Mouse (Mus musculus): ENCODE results near the gene Tbc1d13.

The Tbc1d13 gene

DNA sequence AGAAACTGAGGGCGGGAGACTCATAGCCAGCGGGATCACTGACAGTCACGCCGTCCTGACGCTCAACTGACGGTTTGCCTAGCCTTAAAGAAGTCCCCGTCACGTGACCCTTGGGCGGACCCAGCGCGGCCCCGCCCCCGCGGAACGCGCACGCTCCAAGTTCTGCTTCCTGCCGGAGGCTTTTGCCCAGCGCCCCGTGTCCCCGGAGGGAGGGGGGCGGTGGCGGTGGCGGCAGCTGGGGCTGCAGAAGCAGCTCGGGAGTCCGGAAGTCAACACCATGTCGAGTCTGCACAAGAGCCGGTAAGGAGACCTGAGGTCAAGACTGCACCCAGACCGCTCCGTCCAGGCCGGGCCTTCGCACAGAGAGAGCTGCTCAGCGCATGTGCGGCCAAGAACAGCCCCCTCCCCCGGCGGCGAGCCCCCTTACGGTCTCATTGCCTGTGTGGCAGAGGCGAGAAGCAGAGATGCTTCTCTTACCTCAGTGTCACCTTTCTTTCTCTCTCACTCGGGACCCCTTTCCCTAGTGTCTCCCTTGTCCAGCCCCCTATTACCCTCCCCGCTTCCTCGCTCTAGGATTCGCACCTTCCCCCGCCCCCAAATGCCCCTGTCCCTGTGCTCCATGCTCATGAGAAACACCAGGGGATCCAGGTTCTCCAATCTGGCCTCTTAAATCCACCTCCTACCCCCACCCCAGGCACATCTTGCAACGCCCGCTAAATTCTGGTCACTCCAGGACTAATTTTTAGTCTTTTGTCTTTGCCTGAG, at the start of gene Tbc1d13:
Gene Tbc1d13 (plus strand): TSS at position 134 of the 765 bp plus-strand sequence.
- peak; percentile 95 for DNase-seq (ENCODE audit: low read depth)

DNA sequence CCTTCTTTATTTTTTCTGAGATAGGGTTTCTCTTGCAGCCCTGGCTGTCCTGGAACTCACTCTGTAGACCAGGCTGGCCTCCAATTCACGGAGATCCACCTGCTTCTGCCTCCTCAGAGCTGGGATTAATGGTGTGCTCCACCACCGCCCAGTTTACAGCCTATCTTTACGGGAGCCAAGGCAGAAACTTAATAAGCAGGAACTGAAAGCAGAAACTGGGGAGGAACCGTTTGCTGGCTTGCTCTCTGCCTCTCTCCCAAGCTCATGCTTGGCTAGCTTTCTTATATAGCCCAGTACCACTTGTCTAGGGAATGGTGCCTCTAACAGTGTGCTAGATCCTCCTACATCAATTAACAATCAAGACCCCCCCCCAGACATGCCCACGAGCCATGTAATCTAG, 49.4 kb upstream of the Tbc1d13 start:
- DNase-seq (ENCODE audit: low read depth): no peak

DNA sequence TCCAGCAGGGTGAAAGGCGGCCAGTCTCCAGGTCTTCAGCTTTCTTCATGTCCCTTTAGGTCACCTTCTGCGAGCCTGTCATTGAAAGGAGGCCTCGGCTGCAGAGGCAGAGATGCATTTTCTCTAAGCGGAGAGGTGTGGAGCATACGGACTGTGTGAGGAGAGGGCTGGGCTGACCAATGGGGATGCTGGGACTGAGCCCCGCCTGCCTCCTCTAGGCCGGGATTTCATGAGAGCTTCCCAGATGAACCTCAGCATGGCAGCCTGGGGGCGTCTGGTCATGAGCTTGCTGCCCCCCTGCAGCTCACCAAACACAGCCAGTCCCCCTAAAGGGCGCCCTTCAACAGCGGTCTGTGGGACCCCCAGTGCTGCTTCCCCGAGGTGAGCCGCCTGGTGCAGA, 48.9 kb upstream of the Tbc1d13 start:
- DNase-seq (ENCODE audit: low read depth): no peak

DNA sequence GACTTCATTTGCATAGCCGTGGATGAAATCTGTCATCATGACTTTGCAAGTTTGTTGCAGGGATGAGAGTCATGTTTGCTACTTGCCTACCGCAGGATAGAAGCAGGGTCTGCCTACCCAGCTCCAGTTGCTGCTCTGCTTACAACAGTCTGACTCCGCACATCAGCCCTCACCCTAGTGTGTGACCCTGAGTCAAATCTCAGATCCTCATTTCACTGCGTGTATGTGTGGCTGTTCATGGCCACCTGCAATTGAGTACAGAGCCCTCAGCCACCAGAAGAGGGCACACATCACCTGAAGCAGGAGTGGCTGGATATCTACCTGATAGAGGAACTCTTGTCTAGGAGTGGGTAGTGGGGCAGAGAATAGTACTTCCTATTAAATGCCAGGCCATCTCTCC, 46.2 kb upstream of the Tbc1d13 start:
- no peak for DNase-seq (ENCODE audit: low read depth)

DNA sequence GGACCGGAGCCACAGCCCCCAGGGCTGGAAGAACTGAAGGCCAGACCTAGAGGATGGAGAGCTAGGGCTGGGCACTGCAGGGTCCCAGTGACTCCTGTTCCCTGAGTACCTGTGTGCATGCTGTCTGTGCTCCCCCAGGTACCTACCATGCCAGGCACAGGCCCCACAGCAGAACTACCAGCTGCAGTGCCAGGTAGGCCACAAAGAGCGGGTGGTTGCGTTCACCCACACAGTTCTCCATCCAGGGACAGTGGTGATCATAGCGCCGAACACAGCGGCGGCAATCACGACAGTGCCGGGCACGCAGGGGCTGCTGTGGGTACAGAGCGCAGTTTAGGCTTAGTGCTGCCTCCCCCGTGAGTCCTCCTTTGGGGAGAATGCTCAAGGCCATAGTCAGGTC, 42.0 kb upstream of the Tbc1d13 start:
- DNase-seq (ENCODE audit: low read depth): no peak

DNA sequence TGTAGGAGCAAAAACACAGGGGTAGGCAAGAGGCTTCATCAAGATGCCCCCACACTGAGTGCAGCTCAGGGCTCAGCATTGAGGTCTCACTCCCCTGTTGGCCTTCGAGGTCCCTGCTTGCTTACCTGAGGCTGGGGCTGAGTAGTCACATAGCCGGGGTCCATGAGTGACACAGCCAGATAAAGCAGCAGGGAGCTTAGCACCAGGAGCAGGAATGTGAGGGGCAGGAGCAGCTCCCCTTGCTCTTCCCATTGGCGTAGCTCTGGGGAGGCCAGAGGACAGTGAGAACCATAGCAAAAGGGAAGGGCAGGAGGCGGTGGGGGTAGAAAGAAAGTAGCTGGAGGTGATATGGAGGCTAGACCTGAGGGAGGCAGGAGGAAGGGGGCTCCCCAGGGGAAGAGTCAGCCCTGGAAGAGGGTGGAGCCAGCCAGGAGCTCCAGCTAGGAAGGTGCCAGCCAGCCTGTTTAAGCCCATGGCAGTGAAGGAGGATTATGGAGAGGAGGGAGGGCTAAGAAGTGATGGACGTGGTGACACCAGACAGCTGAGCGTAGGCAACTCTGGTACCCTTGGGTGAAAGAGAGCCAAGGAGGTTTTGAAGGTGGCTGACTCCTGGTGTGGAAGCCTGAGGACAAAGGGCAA, 41.1 kb upstream of the Tbc1d13 start:
- DNase-seq (ENCODE audit: low read depth): no peak

DNA sequence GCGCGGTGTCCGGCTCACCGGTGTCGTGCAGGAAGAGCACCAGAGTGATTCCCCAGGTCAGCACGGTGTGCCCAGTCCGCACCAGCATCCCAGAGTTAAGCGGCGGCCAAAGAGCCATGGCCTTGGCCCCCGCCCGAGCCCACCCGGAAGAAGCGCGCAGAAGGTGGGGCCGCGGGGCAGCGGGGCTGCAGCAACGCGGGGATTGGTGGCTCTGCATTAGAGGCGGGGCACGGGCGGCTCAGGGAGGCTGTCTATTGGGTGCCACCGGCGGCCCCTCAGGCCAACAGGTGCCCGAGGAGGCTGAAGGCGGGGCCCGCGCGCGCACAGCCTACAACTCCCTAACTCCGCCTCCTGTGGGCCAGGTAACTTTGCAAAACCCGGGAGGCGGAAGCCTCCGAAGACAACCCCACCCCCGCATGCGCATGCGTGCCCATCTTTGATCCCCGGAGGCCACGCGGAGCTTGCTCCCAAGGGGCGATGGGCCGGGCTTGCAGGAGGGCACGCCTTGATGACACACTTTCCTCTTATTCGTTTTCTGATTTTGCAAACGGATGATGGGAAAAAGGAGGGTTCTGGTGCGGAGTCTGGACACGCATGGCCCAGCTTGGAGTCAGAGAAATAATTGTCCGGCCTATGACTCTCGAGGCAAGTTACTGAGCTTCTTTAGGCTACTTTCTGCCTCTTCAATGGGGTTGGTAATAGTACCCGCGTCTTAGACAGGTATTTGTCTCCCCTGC, 39.9 kb upstream of the Tbc1d13 start, which contains the start of gene Zdhhc12:
Gene Zdhhc12 (minus strand): TSS at position 178 of the 737 bp plus-strand sequence.
- peak; percentile 99 for DNase-seq (ENCODE audit: low read depth)

DNA sequence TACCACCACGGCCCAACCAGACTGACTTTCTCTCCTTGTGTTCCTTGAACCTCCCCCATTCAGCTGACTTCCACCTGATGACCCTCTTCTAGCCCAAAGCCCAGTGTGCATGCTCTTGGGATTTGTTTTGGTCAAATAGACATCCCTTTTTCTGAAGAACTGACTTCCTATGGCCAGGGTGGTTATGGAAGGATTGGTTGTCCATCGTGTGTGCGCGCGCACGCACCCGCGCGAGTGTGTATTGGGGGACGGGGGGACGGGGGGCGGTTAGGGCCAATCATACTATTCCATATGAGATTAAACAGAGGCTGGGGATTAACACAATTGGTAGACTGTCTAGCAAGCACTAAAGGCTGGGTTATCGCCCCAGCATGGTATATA, 39.3 kb upstream of the Tbc1d13 start:
- DNase-seq (ENCODE audit: low read depth): no peak

DNA sequence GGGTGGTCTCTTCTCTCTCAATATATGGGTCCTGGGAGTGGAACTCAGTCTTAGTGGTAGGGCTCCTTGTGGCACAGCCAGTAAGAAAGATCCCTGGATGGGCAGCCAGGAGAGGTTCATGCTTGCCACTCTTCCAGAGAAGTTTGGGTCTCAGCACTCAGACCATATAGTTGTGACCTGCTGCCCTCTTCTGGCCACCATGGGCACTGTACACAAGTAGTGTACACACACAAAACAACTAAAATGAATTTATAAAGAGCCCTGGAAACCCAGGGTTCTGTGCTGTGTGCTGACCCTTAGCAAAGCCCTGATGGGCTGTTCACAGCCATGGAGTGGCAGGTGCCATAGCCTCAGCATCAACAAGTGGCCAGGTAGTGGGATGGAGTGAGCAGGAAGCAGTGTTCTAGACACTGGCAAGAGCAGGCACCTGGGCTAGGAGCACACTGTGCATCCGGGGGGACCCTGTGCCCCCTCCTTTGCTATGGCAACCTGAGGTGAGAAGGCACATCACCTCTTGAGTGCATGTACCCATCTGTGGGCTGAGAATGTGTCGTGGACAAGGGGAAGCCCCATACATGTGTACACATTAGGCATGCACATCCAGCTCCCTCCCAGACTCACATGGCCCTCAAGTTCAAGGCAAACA, 37.5 kb upstream of the Tbc1d13 start:
- peak; percentile 50 for DNase-seq (ENCODE audit: low read depth)

DNA sequence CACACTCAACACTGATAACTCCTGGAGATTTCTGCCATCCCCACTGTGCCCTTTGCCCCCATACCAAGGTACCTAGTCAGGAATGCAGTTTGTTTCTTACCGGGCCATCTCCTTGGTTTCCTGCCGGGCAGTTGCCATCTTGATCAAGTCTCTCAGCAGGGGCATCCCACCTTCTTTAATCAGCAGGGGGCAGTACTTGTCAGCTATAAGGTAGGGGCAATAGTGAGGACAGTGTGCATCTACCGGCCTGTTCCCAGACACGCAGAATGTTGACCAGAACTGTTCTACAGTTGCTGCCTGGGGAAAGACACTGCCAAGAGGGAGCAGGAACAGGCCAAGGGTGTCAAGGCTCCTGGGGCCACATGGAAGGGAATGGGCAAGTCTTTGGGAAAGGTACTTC, 33.3 kb upstream of the Tbc1d13 start:
- no peak for DNase-seq (ENCODE audit: low read depth)

DNA sequence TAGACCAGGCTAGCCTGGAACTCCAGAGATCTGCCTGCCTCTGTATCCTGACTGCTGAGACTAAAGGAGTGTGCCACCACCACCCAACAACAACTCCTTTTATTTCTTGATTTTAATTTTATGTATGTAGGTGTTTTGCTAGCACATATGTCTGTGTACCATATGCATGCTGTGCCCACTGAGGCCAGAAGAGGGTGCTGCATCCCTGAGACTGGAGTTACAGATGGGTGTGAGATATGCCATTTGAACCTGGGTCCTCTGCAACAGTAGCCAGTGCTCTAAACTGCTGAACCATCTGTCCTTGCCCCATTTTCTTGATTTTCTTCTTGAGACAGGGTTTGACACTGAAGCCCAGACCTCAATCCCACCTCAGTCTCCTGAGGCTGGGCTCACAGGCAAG, 27.2 kb upstream of the Tbc1d13 start:
- DNase-seq (ENCODE audit: low read depth): peak; percentile 65

DNA sequence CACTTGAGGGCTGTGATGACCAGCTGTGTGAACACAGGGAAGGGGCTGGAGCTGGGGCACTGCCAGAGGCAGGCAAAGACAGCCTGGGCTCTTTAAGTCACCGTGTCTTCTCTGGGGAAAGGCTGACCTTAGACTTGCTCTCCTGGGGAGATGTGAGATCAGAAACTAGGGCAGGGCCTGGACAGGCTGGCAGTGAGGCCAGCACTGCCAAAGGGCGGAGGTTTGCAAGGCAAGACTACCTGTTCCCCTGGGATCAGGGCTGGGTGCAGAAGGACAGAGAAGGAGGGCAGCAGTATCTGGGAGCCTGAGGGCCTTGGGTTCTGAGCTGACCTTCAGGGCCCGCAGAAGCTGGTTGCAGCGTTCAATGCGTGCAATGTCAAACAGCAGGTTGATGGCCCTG, 25.9 kb upstream of the Tbc1d13 start:
- no peak for DNase-seq (ENCODE audit: low read depth)

DNA sequence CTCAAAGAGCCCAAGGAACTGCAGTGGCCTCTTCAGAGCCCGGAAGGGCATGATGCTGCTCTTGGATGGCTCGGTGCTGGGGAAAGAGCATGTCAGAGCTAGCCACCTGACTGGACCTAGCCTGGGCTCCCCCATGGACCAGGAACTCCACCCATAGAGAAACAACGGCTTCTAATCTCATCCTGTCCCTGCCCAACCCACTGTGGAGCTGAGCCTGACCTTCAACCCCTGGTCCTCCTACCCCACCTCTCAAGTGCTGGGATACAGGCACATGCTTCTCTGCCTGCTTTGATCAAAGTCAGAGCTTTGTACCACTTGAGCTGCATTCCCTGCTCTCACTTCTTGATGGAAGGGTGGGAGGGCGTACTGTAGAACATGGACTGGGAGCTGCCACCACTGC, 25.3 kb upstream of the Tbc1d13 start:
- no peak for DNase-seq (ENCODE audit: low read depth)

DNA sequence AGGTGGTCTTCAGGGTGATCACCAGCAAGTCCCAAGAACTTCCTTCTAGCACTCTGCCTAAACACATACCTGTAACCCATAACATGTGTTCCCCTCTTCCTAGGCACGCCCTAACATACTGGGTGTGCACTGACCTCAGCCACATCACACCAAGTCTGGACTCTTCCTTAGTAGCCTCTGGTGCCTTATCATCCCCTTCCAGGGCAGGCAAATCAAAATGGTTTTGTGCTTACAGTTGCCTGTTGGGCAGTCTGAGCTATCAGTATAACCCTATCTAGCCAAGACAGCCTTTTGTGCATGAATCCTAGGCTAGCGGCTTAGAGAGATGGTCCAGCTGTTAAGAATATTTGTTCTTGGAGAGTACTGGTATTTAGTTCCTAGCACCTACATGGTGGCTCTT, 22.0 kb upstream of the Tbc1d13 start:
- peak; percentile 50 for DNase-seq (ENCODE audit: low read depth)

DNA sequence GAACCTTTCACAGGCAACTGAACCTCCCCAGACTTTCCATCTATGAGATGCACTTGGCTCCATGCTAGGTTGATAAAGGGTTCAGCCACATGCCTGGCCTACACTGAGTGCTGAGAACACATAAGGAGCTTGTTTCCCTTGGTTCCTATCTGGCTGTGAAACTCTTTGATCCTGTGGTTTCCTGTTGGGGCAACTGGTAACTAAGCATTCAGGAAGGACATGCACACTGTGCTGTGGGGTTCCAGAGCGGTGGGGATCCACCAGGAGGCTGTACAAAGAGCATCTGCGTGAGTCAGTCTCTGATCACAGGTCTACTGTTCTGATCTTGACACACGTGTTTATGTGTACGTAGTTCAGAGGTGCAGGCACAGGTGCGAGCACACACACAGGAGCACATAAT, 21.0 kb upstream of the Tbc1d13 start:
- DNase-seq (ENCODE audit: low read depth): no peak

DNA sequence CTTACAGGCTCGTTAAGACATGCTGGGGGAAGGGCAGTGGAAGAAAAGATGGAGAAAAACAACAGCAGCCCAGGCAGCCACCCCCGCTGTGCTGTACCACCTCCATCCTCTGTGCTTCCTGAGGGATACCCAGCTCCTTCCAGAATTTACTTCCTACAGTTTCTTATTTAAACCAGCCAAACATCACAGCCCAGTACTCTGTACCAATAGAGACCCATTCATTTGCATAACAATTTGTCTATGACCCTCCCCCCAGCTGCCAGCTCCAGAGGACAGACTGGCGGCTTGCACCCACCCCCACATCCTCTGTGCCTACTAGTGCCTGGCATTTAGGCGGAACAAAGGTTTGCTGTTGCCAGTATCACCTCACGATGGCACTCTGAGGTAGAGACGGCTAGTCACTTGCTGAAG, 13.9 kb upstream of the Tbc1d13 start:
- no peak for DNase-seq (ENCODE audit: low read depth)

DNA sequence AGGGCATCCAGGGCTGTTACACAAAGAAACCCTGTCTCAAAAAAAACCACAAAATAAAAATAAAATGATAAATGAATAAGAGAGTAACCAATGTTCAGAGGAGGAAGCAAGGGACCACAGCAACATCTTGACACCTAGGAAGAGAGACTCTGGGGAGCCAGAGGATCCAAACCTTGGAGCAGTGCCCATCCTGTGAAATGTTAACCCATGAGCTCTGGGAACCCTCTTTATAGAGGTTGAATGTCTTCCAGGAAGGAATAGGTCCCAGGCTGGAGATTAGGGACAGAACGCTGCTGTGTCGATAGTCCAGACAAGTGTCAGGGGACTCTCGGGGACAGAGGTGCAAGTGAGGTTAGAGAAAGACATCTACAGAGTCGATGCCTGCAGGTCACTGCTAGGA, 13.3 kb upstream of the Tbc1d13 start:
- no peak for DNase-seq (ENCODE audit: low read depth)

DNA sequence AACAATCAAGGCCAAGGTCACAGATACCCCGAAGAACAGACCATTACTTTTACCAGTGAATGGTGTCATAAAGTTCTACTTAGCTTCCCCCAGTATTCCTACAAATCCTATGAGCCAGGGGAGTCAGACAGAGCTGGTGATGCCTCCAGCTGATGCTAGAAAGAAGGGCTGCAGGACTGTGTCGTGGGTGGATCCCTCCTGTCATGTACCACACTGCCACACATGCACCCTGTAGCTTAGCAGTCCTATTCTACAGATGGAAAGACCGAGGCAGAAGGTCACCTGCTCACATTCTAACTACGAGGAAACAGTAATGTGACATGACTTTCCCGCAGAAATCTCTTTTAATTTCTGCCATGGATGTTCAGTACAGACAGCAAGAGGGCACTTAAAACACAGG, 10.8 kb upstream of the Tbc1d13 start:
- DNase-seq (ENCODE audit: low read depth): no peak

DNA sequence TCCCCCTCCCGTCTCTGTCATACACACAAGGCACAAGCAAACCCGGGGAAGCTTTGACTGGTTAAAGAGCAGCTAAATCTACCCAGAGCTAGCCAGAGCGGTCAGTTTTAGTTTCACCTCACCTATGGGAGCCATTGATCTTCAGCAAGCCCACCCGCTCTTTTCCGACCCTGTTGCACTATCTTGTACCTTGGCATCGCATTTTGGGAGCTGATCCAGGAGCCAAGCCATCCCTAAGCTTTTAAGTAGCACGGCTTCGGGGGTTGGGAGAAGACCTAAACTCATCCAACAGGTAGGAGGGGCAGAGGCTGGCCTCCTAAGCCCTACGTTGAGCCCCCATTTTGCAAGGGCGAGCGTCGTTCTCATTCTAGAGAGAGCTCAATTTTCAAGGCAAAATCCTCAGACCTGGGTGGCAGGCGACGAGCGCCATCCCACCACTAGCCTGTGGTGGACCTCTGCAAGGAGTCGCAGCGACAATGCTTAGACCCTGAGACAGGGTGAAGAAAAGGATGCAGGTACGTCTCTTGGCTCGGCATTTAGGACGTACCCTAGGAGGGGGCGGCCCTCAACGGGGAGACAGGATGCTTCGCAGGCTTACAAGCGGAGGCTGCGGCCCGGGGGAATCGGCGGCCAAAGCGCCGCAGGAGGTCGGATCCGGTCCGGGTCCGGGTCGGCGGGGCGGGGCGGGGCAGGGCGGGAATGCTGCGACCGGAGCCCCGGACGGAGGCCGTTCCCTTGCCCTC, 9.6 kb upstream of the Tbc1d13 start:
- DNase-seq (ENCODE audit: low read depth): no peak

DNA sequence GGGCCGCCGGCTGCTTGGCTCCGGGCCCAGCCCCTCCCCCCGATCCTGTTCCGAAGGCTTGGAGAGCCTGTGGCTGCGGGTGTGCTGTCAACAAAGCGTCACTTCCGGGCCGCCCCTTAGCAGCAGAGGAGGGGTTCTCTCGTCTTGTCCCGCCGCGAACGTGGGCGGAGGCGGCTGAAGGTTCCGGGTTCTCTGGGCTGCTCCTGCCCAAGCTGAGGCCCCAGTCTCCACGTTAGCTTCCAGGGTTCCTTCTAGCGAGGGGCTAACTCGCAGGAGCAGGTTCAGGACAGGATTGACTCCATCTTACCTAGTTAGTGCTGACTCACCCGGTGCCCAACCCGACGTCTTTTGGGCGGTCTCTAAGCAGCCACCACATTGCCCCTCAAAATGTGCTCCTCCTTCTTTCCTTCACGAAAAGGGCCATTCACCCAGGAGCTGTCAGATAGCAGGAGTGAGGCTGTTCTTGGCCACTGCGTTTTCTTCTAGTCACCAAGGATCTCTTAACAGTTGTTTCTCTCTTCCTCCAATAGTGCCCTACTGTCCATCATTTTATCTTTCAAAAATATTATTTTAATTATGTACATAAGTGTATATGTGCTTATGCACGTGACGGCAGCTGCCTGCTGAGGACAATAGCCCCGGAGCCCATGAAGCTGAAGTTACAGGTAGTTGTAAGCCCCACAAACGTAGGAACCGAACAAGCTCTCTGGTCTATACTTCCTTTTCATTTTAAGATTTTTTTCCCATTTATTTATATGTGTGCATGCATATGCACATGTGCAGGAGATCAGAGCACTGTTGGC, 8.9 kb upstream of the Tbc1d13 start, which contains the start of gene Zer1:
Gene Zer1 (minus strand): TSS at position 114 of the 803 bp plus-strand sequence.
- DNase-seq (ENCODE audit: low read depth): peak; percentile 87

DNA sequence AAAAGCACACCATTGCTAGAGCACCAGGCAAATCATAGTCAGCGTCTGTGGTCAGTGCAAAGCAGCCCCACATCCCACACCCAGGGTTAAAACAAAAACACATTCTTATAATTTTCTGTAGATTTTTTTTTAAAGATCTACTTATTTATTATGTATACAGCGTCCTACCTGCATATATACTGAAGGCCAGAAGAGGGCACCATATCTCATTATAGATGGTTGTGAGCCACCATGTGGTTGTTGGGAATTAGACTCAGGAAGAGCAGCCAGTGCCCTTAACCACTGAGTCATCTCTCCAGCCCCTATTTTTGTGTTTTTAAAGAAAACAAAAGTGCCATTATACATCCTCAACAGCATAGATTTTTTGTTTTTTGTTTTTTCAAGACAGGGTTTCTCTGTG, 4.8 kb upstream of the Tbc1d13 start:
- DNase-seq (ENCODE audit: low read depth): no peak
